Mouse (Mus musculus) small intestine, adult 2 months (tissue): ENCODE data around the gene Btaf1. TPM values are rescaled to one million over a fixed set of nuclear protein-coding genes. Genes with fewer than 3 reads are reported as not detected.

Experiments
- H3K27ac ChIP-seq: fragments of 200-500 bp; 2 replicates; pipeline ENCODE4 v1.5.1; 2012; ENCODE audit warnings: low read depth, low read length, control low read depth, inconsistent platforms; ENCODE audit not compliant: insufficient read depth
- H3K27me3 ChIP-seq: fragments of 200-500 bp; 2 replicates; pipeline ENCODE4 v1.6.1; 2012; ENCODE audit warnings: mild to moderate bottlenecking, moderate library complexity, low read length, inconsistent platforms; ENCODE audit not compliant: control insufficient read depth, insufficient read depth
- H3K36me3 ChIP-seq: fragments of 200-500 bp; 2 replicates; pipeline ENCODE4 v1.6.1; 2012; ENCODE audit warnings: mild to moderate bottlenecking, low read length, control low read depth, inconsistent platforms; ENCODE audit not compliant: control insufficient read depth, insufficient read depth
- H3K4me1 ChIP-seq: fragments of 200-500 bp; 2 replicates; pipeline ENCODE4 v1.6.1; 2012; ENCODE audit warnings: low read length, inconsistent platforms, mixed read lengths; ENCODE audit not compliant: control insufficient read depth, insufficient read depth, insufficient read length
- H3K4me3 ChIP-seq: fragments of 200-500 bp; 2 replicates; pipeline ENCODE4 v1.5.1; 2012; ENCODE audit warnings: low read depth, mild to moderate bottlenecking, control low read depth, inconsistent platforms, low read length, moderate library complexity
- CTCF ChIP-seq: fragments of 200-500 bp; IDR thresholded peaks from 2 replicates; pipeline ENCODE4 v1.5.1; 2012; ENCODE audit warnings: low read depth, mild to moderate bottlenecking, control low read depth, inconsistent platforms, low read length, moderate library complexity, mixed read lengths; ENCODE audit not compliant: insufficient replicate concordance, insufficient read length; ENCODE audit errors: extremely low read depth
- POLR2A ChIP-seq: fragments of 200-500 bp; IDR thresholded peaks from 2 replicates; pipeline ENCODE4 v1.6.1; 2012; ENCODE audit warnings: low read depth, mild to moderate bottlenecking, control low read depth, inconsistent platforms, low read length, moderate library complexity
- WGBS: fragments of 180-500 bp; shearing (Covaris S2); methylation state at CpG from one replicate; pipeline ENCODE4 v1.1.7; 2018; 5-methylcytosine and 5-hydroxymethylcytosine counted together
- polyA plus RNA-seq: library from polyadenylated mRNA; depleted of rRNA; stranded (reverse); fragments of >200 nt; gene quantifications from 2 replicates; pipeline ENCODE4 v1.2.3, GENCODE M21; 2012

Gene Btaf1
- polyA plus RNA-seq, 1 experiment, result 2.1 TPM

- 0 out of 2 replicates have a peak, but pooled peaks cover 1% of the 10 kb centered on the region for H3K4me1 ChIP-seq
- no peak for TF ChIP-seq POLR2A
- no peak for TF ChIP-seq CTCF
- peak overlapping the region; percentile 85 for H3K27ac ChIP-seq
- H3K36me3 ChIP-seq, result no peaks in the 10 kb centered on the region
- no peaks in the 10 kb centered on the region for H3K27me3 ChIP-seq
- peak overlapping the region; percentile 81 for H3K4me3 ChIP-seq
- WGBS, result under 1% methylated on average over 26 of the region's 26 CpGs
Observed at GRCm38 (mm10) chr19:36926553-36927236, 816 bp downstream of the Btaf1 start.

- 0 out of 2 replicates have a peak, but pooled peaks cover 1% of the 10 kb centered on the region for H3K4me1 ChIP-seq
- 79% methylated on average over 6 of the region's 6 CpGs for WGBS
- H3K36me3 ChIP-seq, result no peaks in the 10 kb centered on the region
- no peak overlapping the region for H3K27ac ChIP-seq
- no peaks in the 10 kb centered on the region for H3K27me3 ChIP-seq
- no peak overlapping the region for H3K4me3 ChIP-seq
- TF ChIP-seq CTCF, result no peak
- TF ChIP-seq POLR2A, result no peak
Observed at GRCm38 (mm10) chr19:36927800-36928361, 2.0 kb downstream of the Btaf1 start.

- H3K4me1 ChIP-seq, result 0 out of 2 replicates have a peak, but pooled peaks cover 1% of the 10 kb centered on the region
- H3K27ac ChIP-seq, result no peak overlapping the region
- TF ChIP-seq POLR2A (no peak), CTCF (no peak)
- no peak overlapping the region for H3K4me3 ChIP-seq
- H3K36me3 ChIP-seq, result no peaks in the 10 kb centered on the region
- no peaks in the 10 kb centered on the region for H3K27me3 ChIP-seq
Observed at GRCm38 (mm10) chr19:36929816-36930215, 3.9 kb downstream of the Btaf1 start.

- H3K4me3 ChIP-seq, result no peak overlapping the region
- no peak for TF ChIP-seq CTCF
- TF ChIP-seq POLR2A, result no peak
- no peak overlapping the region for H3K27ac ChIP-seq
- H3K4me1 ChIP-seq, result 0 out of 2 replicates have a peak, but pooled peaks cover 1% of the 10 kb centered on the region
- no peaks in the 10 kb centered on the region for H3K36me3 ChIP-seq
- H3K27me3 ChIP-seq, result no peaks in the 10 kb centered on the region
Observed at GRCm38 (mm10) chr19:36932097-36932496, 6.2 kb downstream of the Btaf1 start.

- 80% methylated on average over 2 of the region's 2 CpGs for WGBS
- H3K4me1 ChIP-seq, result 0 out of 2 replicates have a peak, but pooled peaks cover 1% of the 10 kb centered on the region
- H3K4me3 ChIP-seq, result no peak overlapping the region
- H3K36me3 ChIP-seq, result no peaks in the 10 kb centered on the region
- no peak for TF ChIP-seq POLR2A
- no peak overlapping the region for H3K27ac ChIP-seq
- H3K27me3 ChIP-seq, result no peaks in the 10 kb centered on the region
Observed at GRCm38 (mm10) chr19:36932613-36933012, 6.7 kb downstream of the Btaf1 start.

- TF ChIP-seq CTCF (no peak), POLR2A (no peak)
- WGBS, result 88% methylated on average over 4 of the region's 4 CpGs
- Histone ChIP-seq H3K27ac (no peak overlapping the region), H3K36me3 (no peaks in the 10 kb centered on the region), H3K27me3 (no peaks in the 10 kb centered on the region), H3K4me1 (no peaks in the 10 kb centered on the region), H3K4me3 (no peak overlapping the region)
Observed at GRCm38 (mm10) chr19:36936285-36936684, 10.4 kb downstream of the Btaf1 start.

- H3K27me3 ChIP-seq, result no peaks in the 10 kb centered on the region
- no peak overlapping the region for H3K27ac ChIP-seq
- H3K4me3 ChIP-seq, result no peak overlapping the region
- H3K4me1 ChIP-seq, result no peaks in the 10 kb centered on the region
- no peaks in the 10 kb centered on the region for H3K36me3 ChIP-seq
- TF ChIP-seq POLR2A, result no peak
- no peak for TF ChIP-seq CTCF
Observed at GRCm38 (mm10) chr19:36938008-36938407, 12.1 kb downstream of the Btaf1 start.
